Mouse (Mus musculus) erythroblast, embryonic 14.5 days (primary cell): ENCODE results near the gene Rbm12. TPM values are rescaled to one million over a fixed set of nuclear protein-coding genes. Genes with fewer than 3 reads are reported as not detected.

ENCODE experiments used
- H3K27me3 ChIP-seq: 2 replicates; pipeline ENCODE4 v1.6.1; 2012; ENCODE audit warnings: inconsistent platforms; ENCODE audit not compliant: control insufficient read depth
- H3K36me3 ChIP-seq: 2 replicates; pipeline ENCODE4 v1.6.1; 2012; ENCODE audit warnings: mild to moderate bottlenecking, inconsistent platforms; ENCODE audit not compliant: control insufficient read depth
- H3K4me1 ChIP-seq: 2 replicates; pipeline ENCODE4 v1.6.1; 2012; ENCODE audit warnings: inconsistent platforms; ENCODE audit not compliant: control insufficient read depth
- H3K4me3 ChIP-seq: replicated peaks from 2 replicates; pipeline ENCODE3; 2012; ENCODE audit warnings: moderate library complexity, mild to moderate bottlenecking, inconsistent platforms
- H3K9me3 ChIP-seq: 2 replicates; pipeline ENCODE4 v1.6.1; 2012; ENCODE audit warnings: low read length, inconsistent platforms, mixed read lengths; ENCODE audit not compliant: control insufficient read depth
- GATA1 ChIP-seq: IDR thresholded peaks from 2 replicates; pipeline ENCODE4 v1.6.1; 2012; ENCODE audit warnings: low read length, inconsistent platforms, mixed read lengths
- TAL1 ChIP-seq: IDR thresholded peaks from 3 replicates; pipeline ENCODE4 v1.6.1; 2012; ENCODE audit warnings: low read length, inconsistent platforms, mixed read lengths
- polyA plus RNA-seq: library from polyadenylated mRNA; stranded (reverse); fragments of >175 nt; gene quantifications from 2 replicates; pipeline ENCODE4 v1.2.3, GENCODE M21; 2012

The Rbm12 gene
- 0.28 and 0.31 TPM in 2 replicates for polyA plus RNA-seq

DNA sequence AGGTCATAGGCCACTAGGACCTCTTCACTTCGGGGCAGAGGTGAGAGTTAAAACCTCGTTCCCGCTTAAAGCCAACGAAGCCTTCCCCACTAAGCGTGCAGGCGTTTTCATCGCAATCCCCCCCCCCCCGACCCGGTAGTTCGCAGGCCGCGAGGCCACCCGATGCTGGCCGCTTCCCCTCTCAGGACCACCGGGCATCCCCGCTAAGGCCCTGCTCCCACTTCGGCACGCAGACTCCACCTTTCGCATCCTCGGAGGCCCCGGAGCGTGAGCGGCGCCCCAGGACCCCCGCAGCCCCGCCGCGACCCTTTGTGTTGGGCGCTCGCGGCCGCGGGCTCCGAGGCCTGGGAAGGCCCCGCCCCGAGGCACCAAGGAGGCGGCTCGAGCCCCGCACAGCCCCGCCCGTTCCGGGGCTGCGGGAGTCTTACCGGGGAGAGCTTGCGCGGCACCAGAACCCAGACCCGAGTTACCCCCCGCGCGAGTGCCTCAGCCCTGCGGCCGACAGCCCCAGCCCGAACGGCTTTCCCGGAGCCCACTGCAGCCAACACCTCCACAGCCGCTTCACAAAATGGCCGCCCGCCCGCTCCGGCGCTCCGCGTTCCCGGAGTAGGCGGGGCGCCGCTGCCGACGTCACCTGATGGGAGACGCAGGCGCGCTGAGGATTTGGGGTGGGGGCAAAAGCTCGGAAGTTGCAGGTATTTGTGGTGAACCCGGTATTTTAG, at the start of gene Rbm12, which contains the start of gene Cpne1:
Gene Rbm12, minus strand, starts transcription at position 621 of the 722 bp plus-strand sequence.
Gene Cpne1, minus strand, starts transcription at position 608 of the 722 bp plus-strand sequence.
- Histone ChIP-seq H3K4me1 (peaks cover 37% of the 10 kb centered on the region), H3K4me3 (peak within 1 kb of the TSS; percentile 97), H3K36me3 (peaks cover 13% of the 10 kb centered on the region), H3K9me3 (no peaks in the 10 kb centered on the region), H3K27me3 (no peaks in the 10 kb centered on the region)
- TF ChIP-seq GATA1 = no peak
- TF ChIP-seq TAL1 = no peak

DNA sequence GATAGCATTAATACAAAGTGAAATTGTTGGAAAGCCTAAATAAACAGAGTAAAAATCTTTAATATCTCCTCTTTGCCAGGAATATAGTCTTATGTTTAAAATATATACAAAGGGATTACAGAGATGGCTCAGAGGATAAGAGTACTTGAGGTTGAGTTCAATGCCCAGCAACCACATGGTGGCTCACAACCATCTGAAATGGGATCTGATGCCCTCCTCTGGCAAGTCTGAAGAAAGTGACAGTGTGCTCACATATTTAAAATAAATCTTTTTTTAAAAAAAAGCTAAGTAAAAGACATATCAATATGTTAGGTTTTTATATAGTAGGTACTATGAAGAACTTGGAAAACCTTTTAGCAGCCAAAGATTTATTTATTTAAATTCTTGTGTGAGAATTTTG, 39.8 kb upstream of the Rbm12 start:
- Histone ChIP-seq H3K27me3 (no peaks in the 10 kb centered on the region), H3K36me3 (peaks cover 100% of the 10 kb centered on the region), H3K9me3 (no peaks in the 10 kb centered on the region), H3K4me3 (no peak overlapping the region), H3K4me1 (no peaks in the 10 kb centered on the region; the same call in 1 of the 2 replicates)
- TF ChIP-seq GATA1 (no peak), TAL1 (no peak)

DNA sequence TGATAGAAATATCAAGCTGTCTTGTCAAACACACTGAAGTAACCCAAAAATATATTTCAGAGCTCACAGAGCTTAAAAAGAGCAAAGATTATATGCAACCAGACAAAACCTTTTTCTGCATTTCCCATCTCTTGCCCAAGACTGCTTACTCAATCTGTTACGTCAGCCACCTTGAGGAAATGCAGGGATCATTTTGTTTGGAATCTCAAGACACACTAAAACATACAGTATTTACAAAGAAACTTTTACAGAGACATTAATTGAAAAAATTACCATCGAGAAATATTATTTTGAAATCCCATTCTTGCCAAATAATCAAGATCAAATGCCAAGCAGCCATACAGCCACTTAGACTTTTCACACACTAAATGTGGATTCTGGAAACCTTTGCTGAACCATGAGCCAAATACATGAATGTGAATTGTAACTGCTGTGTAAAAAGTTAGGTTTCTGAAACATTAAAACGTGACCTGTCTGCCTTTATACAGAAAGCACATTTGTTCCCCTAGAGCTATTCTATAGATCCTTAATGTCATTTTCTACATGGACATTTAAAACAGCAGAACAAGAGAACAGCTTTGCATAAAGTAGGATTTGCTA, 35.6 kb upstream of the Rbm12 start:
- H3K36me3 ChIP-seq = peaks cover 73% of the 10 kb centered on the region
- H3K4me1 ChIP-seq = peaks cover 30% of the 10 kb centered on the region
- TF ChIP-seq GATA1 (no peak), TAL1 (no peak)

DNA sequence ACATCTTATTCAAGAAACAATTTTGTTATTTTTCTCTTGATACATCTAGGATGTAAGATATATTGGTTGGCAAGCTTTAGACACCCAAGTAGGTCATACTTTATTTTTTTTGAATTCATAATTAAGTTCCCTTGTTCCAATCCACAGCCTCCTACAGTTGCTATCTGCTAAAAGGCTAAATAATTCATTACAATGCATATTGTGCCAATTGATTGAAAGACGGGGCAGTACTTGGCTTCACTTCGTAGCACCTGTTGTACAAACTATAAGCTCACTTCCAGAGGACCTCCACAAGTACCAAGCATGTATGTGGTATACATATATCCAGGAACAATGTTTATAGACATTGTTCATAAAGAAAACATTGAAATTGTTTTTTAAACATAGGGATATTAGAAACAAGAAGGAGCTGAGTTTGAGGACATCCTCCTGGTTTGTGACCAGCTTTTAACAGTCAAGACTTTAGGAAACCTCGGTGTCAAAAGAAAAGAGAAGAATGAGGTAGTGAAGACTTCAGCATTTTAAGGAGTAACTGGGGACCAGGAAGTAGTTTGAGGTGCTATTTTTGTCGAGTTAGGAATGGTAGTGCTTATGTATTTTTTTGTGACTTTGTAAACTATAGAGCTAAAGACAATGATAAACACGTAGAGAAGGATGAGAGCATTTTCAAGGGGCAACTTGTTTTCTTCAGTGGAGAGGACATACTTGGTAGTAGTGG, 34.7 kb upstream of the Rbm12 start:
- Histone ChIP-seq H3K36me3 (peaks cover 71% of the 10 kb centered on the region), H3K4me3 (no peak overlapping the region), H3K27me3 (no peaks in the 10 kb centered on the region), H3K4me1 (peaks cover 32% of the 10 kb centered on the region), H3K9me3 (0 out of 2 replicates have a peak, but pooled peaks cover 5% of the 10 kb centered on the region)
- no peak for TF ChIP-seq TAL1
- TF ChIP-seq GATA1 = no peak

More for the DNA sequence above, 35.6 kb upstream of the Rbm12 start:
- Histone ChIP-seq H3K4me3 (no peak overlapping the region), H3K9me3 (0 out of 2 replicates have a peak, but pooled peaks cover 2% of the 10 kb centered on the region), H3K27me3 (no peaks in the 10 kb centered on the region)

DNA sequence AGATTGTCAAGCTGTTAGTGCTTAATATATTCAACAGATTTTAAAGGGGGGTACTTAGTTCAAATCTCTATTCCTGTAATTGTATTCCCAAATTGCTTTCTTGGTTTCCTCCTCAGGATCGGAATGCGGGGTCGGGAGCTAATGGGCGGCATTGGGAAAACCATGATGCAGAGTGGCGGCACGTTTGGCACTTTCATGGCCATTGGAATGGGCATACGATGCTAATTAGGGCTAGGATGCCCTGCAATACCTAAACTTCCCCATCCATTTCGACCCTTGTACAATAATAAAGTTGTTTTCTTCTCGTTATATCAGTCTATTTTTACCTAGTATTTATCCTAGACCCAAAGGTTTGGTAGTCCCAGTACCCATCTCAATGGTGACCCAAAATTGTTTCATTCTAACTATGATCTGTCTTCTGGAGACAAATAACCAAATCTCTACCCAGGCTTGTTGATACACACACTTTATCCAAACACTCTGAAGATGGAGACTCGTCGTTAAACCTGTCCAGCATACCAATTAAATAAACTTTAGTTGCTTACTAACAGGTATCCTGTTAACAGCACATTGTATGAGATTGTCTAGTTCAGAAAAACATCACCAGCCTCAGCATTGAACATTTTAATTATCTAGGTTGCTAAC, 33.8 kb upstream of the Rbm12 start:
- H3K4me1 ChIP-seq = peaks cover 32% of the 10 kb centered on the region
- no peaks in the 10 kb centered on the region for H3K27me3 ChIP-seq
- TF ChIP-seq GATA1 (no peak), TAL1 (no peak)
- 0 out of 2 replicates have a peak, but pooled peaks cover 5% of the 10 kb centered on the region for H3K9me3 ChIP-seq
- H3K36me3 ChIP-seq = peaks cover 68% of the 10 kb centered on the region
- peak overlapping the region; percentile 79 for H3K4me3 ChIP-seq

DNA sequence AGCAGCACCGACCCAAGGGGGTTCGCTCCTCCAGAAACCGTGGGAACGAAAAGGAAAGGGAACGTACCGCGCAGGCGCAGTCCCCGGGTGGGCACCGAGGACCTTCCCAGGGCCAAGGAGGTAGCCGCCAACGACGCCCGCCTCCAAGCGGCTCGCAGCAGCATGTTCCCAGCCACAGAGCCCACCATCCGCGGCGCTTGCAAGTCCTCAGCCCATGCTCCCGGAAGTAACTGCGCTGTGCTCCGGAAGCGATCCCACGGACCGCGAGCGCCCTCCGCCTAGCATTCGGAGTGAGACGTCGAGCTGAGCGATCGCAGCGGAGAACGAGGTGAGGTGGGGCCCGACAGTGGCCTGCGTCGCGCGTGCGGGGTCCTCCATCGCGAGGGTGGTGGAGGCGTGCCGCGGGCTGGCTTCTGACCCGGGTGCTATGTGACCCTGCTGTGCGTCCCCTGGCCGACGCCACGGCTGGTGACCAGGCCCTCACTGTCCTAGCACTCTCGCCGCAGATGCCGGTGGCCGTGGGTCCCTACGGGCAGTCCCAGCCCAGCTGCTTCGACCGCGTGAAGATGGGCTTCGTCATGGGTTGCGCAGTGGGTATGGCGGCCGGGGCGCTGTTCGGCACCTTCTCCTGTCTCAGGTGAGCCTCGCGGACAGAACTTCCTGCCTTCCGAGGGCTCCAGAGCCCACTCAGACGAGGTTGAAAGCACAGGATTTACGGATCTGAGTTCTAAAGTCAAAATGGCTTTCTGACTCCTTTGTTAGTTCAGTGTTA, 32.4 kb upstream of the Rbm12 start, which contains the start of the genes Romo1 and Nfs1:
Gene Romo1, plus strand, starts transcription at position 87 of the 772 bp plus-strand sequence.
Gene Nfs1, minus strand, starts transcription at position 234 of the 772 bp plus-strand sequence.
- Histone ChIP-seq H3K4me1 (peaks cover 32% of the 10 kb centered on the region), H3K4me3 (peak within 1 kb of the TSS; percentile 79), H3K36me3 (peaks cover 68% of the 10 kb centered on the region), H3K27me3 (no peaks in the 10 kb centered on the region), H3K9me3 (0 out of 2 replicates have a peak, but pooled peaks cover 5% of the 10 kb centered on the region)
- TF ChIP-seq GATA1 = no peak
- TF ChIP-seq TAL1 = no peak

DNA sequence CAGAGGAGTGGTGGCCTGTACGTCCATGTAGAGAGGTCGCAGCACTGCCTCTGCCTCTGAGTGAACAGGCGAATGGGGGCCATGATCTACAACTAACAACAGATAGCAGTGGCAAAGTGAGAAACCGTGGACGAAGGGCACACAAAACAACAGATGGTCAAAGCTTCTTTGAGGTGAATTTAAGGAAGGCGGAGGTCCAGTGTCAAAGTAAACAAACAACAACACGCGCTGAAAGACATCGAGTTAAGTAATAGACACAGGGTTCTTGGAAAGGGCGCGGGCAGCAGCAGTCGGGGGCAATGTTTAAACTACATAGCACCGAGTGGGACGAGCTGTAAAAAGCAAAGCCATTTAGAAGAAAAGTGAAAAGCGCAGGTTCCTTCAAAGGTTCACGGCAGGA, 31.6 kb upstream of the Rbm12 start:
- H3K4me1 ChIP-seq = peaks cover 32% of the 10 kb centered on the region
- TF ChIP-seq GATA1 (no peak), TAL1 (no peak)
- peaks cover 67% of the 10 kb centered on the region for H3K36me3 ChIP-seq
- H3K9me3 ChIP-seq = 0 out of 2 replicates have a peak, but pooled peaks cover 5% of the 10 kb centered on the region
- no peaks in the 10 kb centered on the region for H3K27me3 ChIP-seq
- peak overlapping the region; percentile 79 for H3K4me3 ChIP-seq

DNA sequence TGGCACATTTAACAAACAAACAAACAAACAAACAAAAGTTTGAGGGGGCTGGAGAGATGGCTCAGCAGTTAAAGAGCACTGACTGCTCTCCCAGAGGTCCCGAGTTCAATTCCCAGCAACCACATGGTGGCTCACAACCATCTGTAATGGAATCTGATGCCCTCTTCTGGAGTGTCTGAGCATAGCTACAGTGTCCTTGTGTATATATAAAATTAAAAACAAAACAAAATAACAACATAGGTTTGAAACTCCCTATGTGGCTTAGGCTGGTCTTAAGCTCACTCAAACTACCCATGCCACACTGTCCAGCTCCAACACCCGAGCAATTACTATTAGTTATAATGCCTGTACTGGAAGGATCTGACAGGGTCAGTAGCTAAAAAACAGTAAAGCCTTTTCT, 31.0 kb upstream of the Rbm12 start:
- Histone ChIP-seq H3K4me3 (peak overlapping the region; percentile 79), H3K36me3 (peaks cover 62% of the 10 kb centered on the region), H3K9me3 (0 out of 2 replicates have a peak, but pooled peaks cover 5% of the 10 kb centered on the region), H3K27me3 (no peaks in the 10 kb centered on the region), H3K4me1 (peaks cover 32% of the 10 kb centered on the region)
- TF ChIP-seq GATA1 (no peak), TAL1 (no peak)
